Mouse (Mus musculus) retina, postnatal 1 day (tissue): Measurements from ENCODE around the gene Cox6b2.
"Not testable (repeated sequence)": the region's sequence is repeated elsewhere in the genome, so short reads cannot be mapped to it uniquely, and the experiment has no call there.

Experiments
- DNase-seq: peaks from one replicate; pipeline ENCODE4 v3.0.0-alpha.2; 2012

Gene Cox6b2

GRCm38 (mm10) chr7:4752821-4753570 lies at the start of gene Cox6b2:
Gene Cox6b2, minus strand, starts transcription at chr7:4753094.
- DNase-seq, result peak; percentile 95

- no peak for DNase-seq
Measured at GRCm38 (mm10) chr7:4802247-4802646, 49.4 kb upstream of the Cox6b2 start.

DNA sequence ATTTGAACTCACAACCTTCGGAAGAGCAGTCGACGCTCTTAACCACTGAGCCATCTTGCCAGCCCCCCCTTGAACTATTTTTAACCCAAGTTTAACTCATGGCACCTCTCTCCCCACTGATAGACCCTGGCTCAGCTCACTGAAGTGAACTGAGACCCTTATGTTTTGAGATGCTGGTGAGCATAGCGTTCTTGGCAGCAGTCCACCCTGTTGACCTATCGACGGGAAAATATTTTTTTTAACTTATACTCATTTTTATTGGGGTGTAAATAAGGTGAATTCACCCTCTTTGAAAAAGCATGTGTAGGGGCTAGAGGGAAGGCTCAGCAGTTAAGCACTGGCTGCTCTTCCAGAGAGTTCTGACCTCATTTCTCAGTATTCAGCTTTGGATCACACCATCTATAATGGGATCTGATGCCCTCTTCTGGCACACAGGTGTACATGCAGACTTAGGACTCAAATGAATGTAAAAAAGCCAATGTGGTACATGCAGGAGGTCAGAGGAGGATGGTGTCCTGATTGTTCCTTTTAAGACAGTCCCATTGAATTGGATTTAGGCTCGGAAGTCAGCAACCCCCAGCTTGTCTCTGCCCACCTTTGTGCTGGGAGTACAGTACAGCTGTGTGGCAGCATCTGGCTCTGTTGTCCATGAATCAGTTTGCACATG lies 43.0 kb upstream of the Cox6b2 start:
- peak; percentile 76 for DNase-seq

GRCm38 (mm10) chr7:4794631-4795168 lies 41.8 kb upstream of the Cox6b2 start:
- DNase-seq, result no peak

DNA sequence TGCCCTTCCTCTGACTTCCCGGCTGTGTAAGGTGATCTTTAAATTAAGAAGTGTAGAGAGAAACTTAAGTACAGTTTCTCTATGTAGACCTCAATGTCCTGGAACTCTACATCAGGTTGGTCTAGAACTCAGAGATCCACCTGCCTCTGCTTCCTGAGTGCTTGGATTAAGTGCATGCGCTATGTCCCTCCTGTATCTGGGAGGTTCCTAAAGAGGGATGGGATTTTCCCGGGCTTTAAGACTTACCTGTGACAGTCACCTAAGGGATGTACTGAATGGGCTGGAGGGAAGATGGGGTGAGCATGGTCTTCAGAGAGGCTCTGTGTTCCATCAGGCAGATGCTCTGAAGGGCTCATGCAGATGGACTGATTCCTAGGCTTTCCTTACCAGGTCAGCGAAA lies 40.8 kb upstream of the Cox6b2 start:
- no peak for DNase-seq

DNA sequence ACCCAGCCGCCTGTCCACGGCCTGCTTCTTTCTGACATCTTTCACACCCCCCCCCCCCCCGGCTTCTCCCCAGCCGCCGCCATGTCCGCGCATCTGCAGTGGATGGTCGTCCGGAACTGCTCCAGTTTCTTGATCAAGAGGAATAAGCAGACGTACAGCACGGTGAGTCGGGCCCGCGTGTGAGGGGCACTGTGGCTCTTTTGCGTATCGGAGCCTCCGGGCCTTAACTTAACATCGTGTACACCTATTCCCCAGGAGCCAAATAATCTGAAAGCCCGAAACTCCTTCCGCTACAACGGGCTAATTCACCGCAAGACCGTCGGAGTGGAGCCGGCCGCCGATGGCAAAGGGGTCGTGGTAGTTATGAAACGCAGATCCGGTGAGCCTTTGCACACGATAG lies 40.4 kb upstream of the Cox6b2 start:
- not testable (repeated sequence) for DNase-seq

DNA sequence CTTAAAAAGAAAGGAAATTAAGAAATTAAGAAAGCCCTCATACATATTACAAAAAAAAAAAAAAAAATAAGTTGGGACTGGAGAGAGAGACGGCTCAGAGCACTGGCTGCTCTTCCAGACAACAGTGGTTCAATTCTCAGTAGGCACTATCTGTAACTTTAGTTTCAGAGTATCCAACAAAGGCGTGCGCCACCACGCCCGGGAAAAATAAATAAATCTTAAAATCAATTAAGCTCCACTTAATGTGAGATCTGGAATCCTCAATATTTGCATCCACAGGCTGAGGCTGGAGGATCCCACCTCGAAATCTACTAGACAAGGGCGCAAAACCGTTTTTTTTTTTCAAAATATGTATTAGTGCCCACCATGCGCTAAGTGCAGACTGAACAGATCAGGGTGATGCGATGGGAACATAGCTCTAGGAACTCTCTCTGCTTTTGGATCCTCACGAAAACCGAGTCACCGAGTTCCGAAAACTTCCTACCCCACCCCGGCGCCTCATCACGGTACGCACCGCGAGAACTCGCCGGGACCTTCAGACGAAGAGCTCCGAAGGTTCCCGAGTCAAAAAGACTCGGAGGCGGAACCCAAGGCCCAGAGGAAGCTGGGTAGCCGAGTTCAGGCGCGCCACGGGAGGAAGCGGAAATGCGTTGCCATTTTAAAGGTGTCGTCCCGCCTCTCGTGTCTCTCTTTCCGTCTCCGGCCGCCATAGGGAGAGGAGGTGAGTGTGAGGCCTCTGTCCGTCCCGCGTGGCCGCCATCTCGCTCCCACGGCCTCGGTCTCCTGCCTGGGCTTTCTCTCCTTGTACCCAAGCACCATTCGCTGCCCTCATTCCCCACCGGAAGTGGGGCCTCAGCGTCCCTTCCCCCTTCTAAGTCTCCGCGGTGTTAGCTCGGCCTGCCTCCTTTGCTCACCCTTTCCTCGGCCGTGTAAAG lies 39.7 kb upstream of the Cox6b2 start, which contains the start of gene Rpl28:
TSS of gene Rpl28 (plus strand) at position 597 of the 935 bp plus-strand sequence.
- DNase-seq, result peak; percentile 98

- DNase-seq, result no peak
Measured at GRCm38 (mm10) chr7:4789436-4789935, 36.6 kb upstream of the Cox6b2 start, which contains the start of gene Tmem238. Gene Tmem238, minus strand, starts transcription at chr7:4789656.

- DNase-seq, result peak; percentile 75
Measured at GRCm38 (mm10) chr7:4788499-4789435, 35.9 kb upstream of the Cox6b2 start.

- DNase-seq, result no peak
Measured at GRCm38 (mm10) chr7:4783667-4784268, 30.9 kb upstream of the Cox6b2 start.

- no peak for DNase-seq
Measured at GRCm38 (mm10) chr7:4782759-4783158, 29.9 kb upstream of the Cox6b2 start, which contains the start of the genes Il11 and Tmem190. Gene Il11, minus strand, starts transcription at chr7:4782859. Gene Tmem190, plus strand, starts transcription at chr7:4782937.

- DNase-seq, result no peak
Measured at GRCm38 (mm10) chr7:4782130-4782529, 29.2 kb upstream of the Cox6b2 start.

DNA sequence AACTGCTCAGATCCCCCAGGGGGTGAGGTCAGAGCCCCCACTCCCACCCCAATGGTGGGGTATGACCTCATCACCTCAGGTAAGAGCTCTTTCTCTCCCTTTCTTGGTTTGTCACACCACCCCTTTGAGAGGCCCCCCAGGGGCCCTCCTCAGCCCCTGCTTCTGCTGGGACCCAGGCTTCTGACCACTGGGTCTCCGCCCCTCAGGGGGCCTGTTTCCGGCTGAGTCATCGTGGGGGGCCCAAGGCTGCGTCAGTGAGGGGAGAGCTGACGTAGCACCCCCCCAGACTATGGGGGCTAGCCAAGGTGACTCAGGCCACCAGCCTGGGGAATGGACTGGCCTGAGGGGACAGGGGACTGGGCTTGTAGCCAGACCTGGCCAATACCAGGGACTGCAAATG lies 27.0 kb upstream of the Cox6b2 start:
- no peak for DNase-seq

- DNase-seq, result no peak
Measured at GRCm38 (mm10) chr7:4777851-4778637, 25.1 kb upstream of the Cox6b2 start.

DNA sequence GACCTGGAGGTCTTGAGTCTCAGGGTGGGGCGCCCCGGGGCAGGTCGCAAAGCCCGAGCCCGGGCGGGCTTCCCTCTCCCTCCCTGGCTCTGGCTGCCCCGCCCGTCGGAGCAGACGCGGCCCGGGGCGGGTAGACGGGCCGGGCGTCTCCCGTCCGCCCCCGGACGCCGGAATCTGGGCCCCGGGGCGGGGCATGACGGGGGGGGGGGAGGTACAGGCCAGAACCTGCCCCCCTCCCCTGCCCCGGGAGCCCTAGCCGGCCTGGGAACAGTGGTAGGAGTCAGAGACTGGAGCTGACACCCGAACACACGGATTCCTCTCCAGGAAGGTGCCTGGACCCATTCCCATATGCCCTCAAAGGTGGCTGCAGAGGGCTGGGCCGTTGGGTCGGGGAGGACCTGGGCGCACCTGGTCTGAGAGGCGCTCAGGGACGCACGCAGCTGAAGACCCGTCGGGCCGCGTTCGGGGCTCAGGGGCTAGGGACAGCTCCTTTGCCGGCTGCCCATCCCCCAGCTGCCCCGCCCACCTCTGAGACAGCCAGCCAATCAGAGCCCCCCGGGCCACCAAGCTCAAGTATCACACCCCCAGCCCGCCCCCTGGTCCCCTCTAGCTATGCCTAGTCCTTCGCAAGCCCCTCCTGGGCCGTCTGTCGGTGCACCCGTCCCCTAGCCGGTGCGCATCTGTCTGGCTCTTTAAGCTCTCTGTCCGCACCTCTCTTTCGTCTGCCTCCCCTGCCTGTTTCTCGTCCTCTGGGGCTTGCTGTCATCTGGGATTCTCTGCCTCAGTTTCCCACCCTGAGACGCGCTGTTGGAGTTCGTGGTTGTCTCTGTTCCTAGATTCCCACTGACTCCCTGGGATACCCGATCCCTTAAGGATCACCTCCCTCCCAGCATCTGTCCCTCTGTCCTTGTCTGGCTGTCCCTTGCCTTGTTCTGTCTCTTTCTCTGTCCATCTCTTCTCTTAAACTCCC lies 24.3 kb upstream of the Cox6b2 start:
- peak; percentile 82 for DNase-seq

DNA sequence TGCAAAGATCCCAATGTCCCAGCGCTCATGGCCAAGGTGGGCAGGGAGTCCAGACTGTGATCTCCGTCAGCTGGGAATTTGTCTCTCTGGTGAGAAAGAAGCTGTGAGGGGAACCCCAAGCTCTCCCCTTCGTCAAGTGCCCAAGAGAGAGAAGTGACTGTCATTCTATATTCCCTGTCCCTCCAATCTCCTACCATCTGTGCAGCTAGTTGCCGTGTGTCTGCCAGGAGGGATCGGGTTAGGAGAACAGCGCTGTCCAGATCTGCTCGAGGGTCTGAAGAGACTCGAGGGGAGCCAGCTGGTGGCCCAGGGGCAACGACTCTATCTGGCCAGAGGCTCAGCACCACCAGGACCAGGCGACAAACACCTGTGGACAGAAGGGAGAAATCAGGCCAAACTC lies 23.2 kb upstream of the Cox6b2 start:
- DNase-seq, result no peak

- no peak for DNase-seq
Measured at GRCm38 (mm10) chr7:4771202-4771601, 18.3 kb upstream of the Cox6b2 start, which contains the start of gene Fam71e2. Gene Fam71e2, minus strand, starts transcription at chr7:4771302.

DNA sequence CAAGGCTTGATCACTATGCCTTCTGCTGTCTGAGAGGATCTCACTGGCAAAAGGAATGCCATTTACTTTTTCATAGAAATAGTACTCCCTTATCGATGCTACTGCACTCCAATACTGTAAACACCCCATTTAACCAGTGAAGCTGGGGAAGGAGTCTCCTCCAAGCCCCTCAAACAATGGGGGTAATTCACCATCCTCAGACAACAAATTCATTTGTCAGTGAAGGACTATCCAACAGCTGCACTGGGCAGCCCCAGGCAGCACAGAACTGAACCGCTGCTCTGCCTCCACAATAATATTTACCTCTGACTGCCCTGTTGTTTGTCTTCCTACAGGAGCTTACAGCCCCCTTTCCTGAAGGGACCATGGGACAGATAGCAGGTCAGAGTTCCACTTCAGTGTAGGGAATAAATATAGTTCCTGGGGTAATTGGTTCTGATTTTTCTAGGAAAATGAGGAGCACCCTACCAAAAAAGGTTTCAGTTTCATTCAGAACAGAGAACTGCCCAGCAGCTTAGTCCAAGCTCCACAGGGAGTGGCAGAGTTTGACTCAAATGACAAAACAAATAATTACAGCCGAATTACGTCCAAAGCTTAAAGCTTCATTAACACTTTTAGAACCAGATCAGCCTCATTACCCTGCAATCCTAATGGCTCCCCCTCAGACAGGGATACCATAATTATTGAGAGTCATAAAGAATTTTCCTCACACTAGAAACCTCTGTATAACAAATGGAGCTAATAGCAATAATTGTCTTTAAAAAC lies 12.2 kb upstream of the Cox6b2 start:
- DNase-seq, result peak; percentile 20
